Mouse (Mus musculus): ENCODE data around the gene Hes7. TPM values are rescaled to one million over a fixed set of nuclear protein-coding genes. Genes with fewer than 3 reads are reported as not detected.

Gene Hes7
- total and polyA plus RNA-seq, 3 experiments = 0.08 to 1.4 TPM; not detected in 1

- no peak overlapping the region for H3K9ac ChIP-seq (ENCODE audit: control insufficient read depth, low read depth, low read length, poor library complexity, severe bottlenecking)
- no peak overlapping the region for H3K4me3 ChIP-seq (ENCODE audit: control insufficient read depth in 1 of 2, insufficient read depth in 1 of 2, low read depth in 2 of 2, low read length in 2 of 2)
- no peak for TF ChIP-seq ZMIZ1 (IDR thresholded peaks at IDR 0.05; ENCODE audit: low read depth, low read length)
- TF ChIP-seq NRF1 (IDR thresholded peaks at IDR 0.05; ENCODE audit: insufficient read depth, low read depth, low read length, poor library complexity, severe bottlenecking) = no peak
- TF ChIP-seq RAD21 (IDR thresholded peaks at IDR 0.05; ENCODE audit: low read depth, low read length) = no peak
- no peak for TF ChIP-seq ELF1 (IDR thresholded peaks at IDR 0.05; ENCODE audit: low read depth, low read length)
- TF ChIP-seq CHD2 (IDR thresholded peaks at IDR 0.05; ENCODE audit: low read length) = no peak
- no peak for TF ChIP-seq MAZ (IDR thresholded peaks at IDR 0.05; ENCODE audit: low read depth, low read length)
- no peak for TF ChIP-seq MEF2A (IDR thresholded peaks at IDR 0.05; ENCODE audit: extremely low read depth, insufficient replicate concordance, low read depth, low read length, poor library complexity, severe bottlenecking)
- TF ChIP-seq EP300 (IDR thresholded peaks at IDR 0.05; ENCODE audit: low read depth in 1 of 2, low read length in 2 of 2) = no peak
- TF ChIP-seq ZNF384 (IDR thresholded peaks at IDR 0.05; ENCODE audit: low read depth, low read length) = no peak
- TF ChIP-seq POLR2AphosphoS5 (IDR thresholded peaks at IDR 0.05; ENCODE audit: borderline replicate concordance, low read depth, low read length) = no peak
- TF ChIP-seq TAL1 (IDR thresholded peaks at IDR 0.05; ENCODE audit: low read length) = no peak
- no peak for TF ChIP-seq GATA1 (IDR thresholded peaks at IDR 0.05; ENCODE audit: low read depth, low read length)
- H3K27ac ChIP-seq (ENCODE audit: control insufficient read depth, low read depth, low read length) = no peak overlapping the region
- peaks cover 0 to 15% of the 10 kb centered on the region in 2 experiments; a peak in 2 of 4 replicates for H3K36me3 ChIP-seq (ENCODE audit: control insufficient read depth in 1 of 2, insufficient read depth in 2 of 2, low read length in 2 of 2)
- H3K27me3 ChIP-seq (ENCODE audit: control insufficient read depth in 1 of 2, insufficient read depth in 2 of 2, low read length in 2 of 2) = no peaks in the 10 kb centered on the region
- no peaks in the 10 kb centered on the region for H3K9me3 ChIP-seq (replicated peaks; ENCODE audit: insufficient read depth, low read length)
- no peaks in the 10 kb centered on the region; the same call in 1 of the 2 replicates for H3K79me2 ChIP-seq (ENCODE audit: control insufficient read depth, insufficient read depth, low read length, poor library complexity)
- H3K4me1 ChIP-seq (ENCODE audit: control insufficient read depth in 1 of 2, insufficient read depth in 2 of 2, low read length in 2 of 2) = peaks cover 0 to 22% of the 10 kb centered on the region in 2 experiments; a peak in 2 of 4 replicates
- DNase-seq (ENCODE audit: low read depth, low spot score) = no peak
Measured at GRCm38 (mm10) chr11:69114018-69114417, 6.2 kb upstream of the Hes7 start.

GRCm38 (mm10) chr11:69114621-69115020 lies 5.6 kb upstream of the Hes7 start:
- H3K9ac ChIP-seq (ENCODE audit: control insufficient read depth, low read depth, low read length, poor library complexity, severe bottlenecking) = no peak overlapping the region
- TF ChIP-seq RCOR1 (IDR thresholded peaks at IDR 0.05; ENCODE audit: low read depth, low read length) = no peak
- no peak for TF ChIP-seq NELFE (IDR thresholded peaks at IDR 0.05; ENCODE audit: low read depth, low read length)
- TF ChIP-seq JUND (IDR thresholded peaks at IDR 0.05; ENCODE audit: low read depth, low read length) = peak; percentile 62; the same call in 1 of the 2 replicates
- H3K27ac ChIP-seq (ENCODE audit: control insufficient read depth, low read depth, low read length) = no peak overlapping the region
- H3K79me2 ChIP-seq (ENCODE audit: control insufficient read depth, insufficient read depth, low read length, poor library complexity) = no peaks in the 10 kb centered on the region; the same call in 1 of the 2 replicates
- H3K4me1 ChIP-seq (ENCODE audit: control insufficient read depth in 1 of 2, insufficient read depth in 2 of 2, low read length in 2 of 2) = peaks cover 0 to 22% of the 10 kb centered on the region in 2 experiments; a peak in 2 of 4 replicates
- DNase-seq (ENCODE audit: low read depth, low spot score) = no peak
- H3K36me3 ChIP-seq (ENCODE audit: control insufficient read depth in 1 of 2, insufficient read depth in 2 of 2, low read length in 2 of 2) = peaks cover 0 to 11% of the 10 kb centered on the region in 2 experiments; a peak in 2 of 4 replicates
- no peaks in the 10 kb centered on the region for H3K9me3 ChIP-seq (replicated peaks; ENCODE audit: insufficient read depth, low read length)
- H3K27me3 ChIP-seq (ENCODE audit: control insufficient read depth in 1 of 2, insufficient read depth in 2 of 2, low read length in 2 of 2) = no peaks in the 10 kb centered on the region
- H3K4me3 ChIP-seq (ENCODE audit: control insufficient read depth in 1 of 2, insufficient read depth in 1 of 2, low read depth in 2 of 2, low read length in 2 of 2) = no peak overlapping the region
